Mouse (Mus musculus): ENCODE measurements at regions not wholly inside any gene's neighbourhood (a gene's known extent, or its start where the extent isn't known, plus 50 kb on each side); places are given as distances from the start of the nearest gene placed in this dataset.
A peak's percentile ranks its signal among the peaks of the same experiment; 100 is the strongest.

GRCm38 (mm10) chr12:68860332-68860731 lies 298.7 kb downstream of the Rps29 start:
- H3K9ac ChIP-seq (ENCODE audit: low read length): no peak overlapping the region
- H3K27ac ChIP-seq (ENCODE audit: low read length): no peak overlapping the region
- ATAC-seq (ENCODE audit: insufficient read depth, low FRiP score): no peak
- no peaks in the 10 kb centered on the region for H3K4me1 ChIP-seq (ENCODE audit: control insufficient read depth, insufficient read depth, low read length)
- H3K9me3 ChIP-seq (replicated peaks; ENCODE audit: control insufficient read depth, low read length): no peaks in the 10 kb centered on the region
- H3K4me3 ChIP-seq (replicated peaks; ENCODE audit: low read length): no peak overlapping the region
- WGBS: 68% methylated on average over 2 of the region's 2 CpGs
- H3K27me3 ChIP-seq (ENCODE audit: control insufficient read depth, insufficient read depth, low read length): no peaks in the 10 kb centered on the region
- no peak overlapping the region for H3K4me2 ChIP-seq (ENCODE audit: low read depth, low read length)
- no peaks in the 10 kb centered on the region for H3K36me3 ChIP-seq (ENCODE audit: control insufficient read depth, insufficient read depth, low read length)

- Histone ChIP-seq H3K4me2 (ENCODE audit: low read depth, low read length) (no peak overlapping the region), H3K9ac (ENCODE audit: low read length) (no peak overlapping the region), H3K36me3 (ENCODE audit: control insufficient read depth, insufficient read depth, low read length) (no peaks in the 10 kb centered on the region), H3K4me3 (replicated peaks; ENCODE audit: low read length) (no peak overlapping the region), H3K9me3 (replicated peaks; ENCODE audit: control insufficient read depth, low read length) (no peaks in the 10 kb centered on the region), H3K27me3 (ENCODE audit: control insufficient read depth, insufficient read depth, low read length) (no peaks in the 10 kb centered on the region), H3K4me1 (ENCODE audit: control insufficient read depth, insufficient read depth, low read length) (no peaks in the 10 kb centered on the region), H3K27ac (ENCODE audit: low read length) (no peak overlapping the region)
- no peak for ATAC-seq (ENCODE audit: insufficient read depth, low FRiP score)
- 81% methylated on average over 9 of the region's 9 CpGs for WGBS
Observed at GRCm38 (mm10) chr12:68849616-68850140, 309.3 kb downstream of the Rps29 start.

- Histone ChIP-seq H3K4me3 (replicated peaks; ENCODE audit: low read length) (no peak overlapping the region), H3K9me3 (replicated peaks; ENCODE audit: control insufficient read depth, low read length) (no peaks in the 10 kb centered on the region), H3K4me1 (ENCODE audit: control insufficient read depth, insufficient read depth, low read length) (no peaks in the 10 kb centered on the region), H3K4me2 (ENCODE audit: low read depth, low read length) (no peak overlapping the region), H3K27me3 (ENCODE audit: control insufficient read depth, insufficient read depth, low read length) (no peaks in the 10 kb centered on the region), H3K27ac (ENCODE audit: low read length) (no peak overlapping the region), H3K9ac (ENCODE audit: low read length) (no peak overlapping the region), H3K36me3 (ENCODE audit: control insufficient read depth, insufficient read depth, low read length) (no peaks in the 10 kb centered on the region)
- WGBS: 93% methylated on average over 8 of the region's 8 CpGs
- no peak for ATAC-seq (ENCODE audit: insufficient read depth, low FRiP score)
Observed at GRCm38 (mm10) chr12:68840815-68841214, 318.2 kb downstream of the Rps29 start.

- no peak for ATAC-seq (ENCODE audit: insufficient read depth, low FRiP score)
- Histone ChIP-seq H3K4me2 (ENCODE audit: low read depth, low read length) (no peak overlapping the region), H3K4me1 (ENCODE audit: control insufficient read depth, insufficient read depth, low read length) (no peaks in the 10 kb centered on the region), H3K4me3 (replicated peaks; ENCODE audit: low read length) (no peak overlapping the region), H3K9ac (ENCODE audit: low read length) (no peak overlapping the region), H3K36me3 (ENCODE audit: control insufficient read depth, insufficient read depth, low read length) (no peaks in the 10 kb centered on the region), H3K27ac (ENCODE audit: low read length) (no peak overlapping the region), H3K9me3 (replicated peaks; ENCODE audit: control insufficient read depth, low read length) (no peaks in the 10 kb centered on the region), H3K27me3 (ENCODE audit: control insufficient read depth, insufficient read depth, low read length) (no peaks in the 10 kb centered on the region)
- 68% methylated on average over 2 of the region's 2 CpGs for WGBS
Observed at GRCm38 (mm10) chr12:68840156-68840555, 318.8 kb downstream of the Rps29 start.

GRCm38 (mm10) chr12:68836023-68836422 lies 323.0 kb downstream of the Rps29 start:
- ATAC-seq (ENCODE audit: insufficient read depth, low FRiP score): no peak
- Histone ChIP-seq H3K36me3 (ENCODE audit: control insufficient read depth, insufficient read depth, low read length) (no peaks in the 10 kb centered on the region), H3K9me3 (replicated peaks; ENCODE audit: control insufficient read depth, low read length) (no peaks in the 10 kb centered on the region), H3K27me3 (ENCODE audit: control insufficient read depth, insufficient read depth, low read length) (no peaks in the 10 kb centered on the region), H3K9ac (ENCODE audit: low read length) (no peak overlapping the region), H3K27ac (ENCODE audit: low read length) (no peak overlapping the region), H3K4me2 (ENCODE audit: low read depth, low read length) (no peak overlapping the region), H3K4me3 (replicated peaks; ENCODE audit: low read length) (no peak overlapping the region), H3K4me1 (ENCODE audit: control insufficient read depth, insufficient read depth, low read length) (no peaks in the 10 kb centered on the region)
- WGBS: 86% methylated on average over 3 of the region's 3 CpGs

GRCm38 (mm10) chr12:68833914-68834313 lies 325.1 kb downstream of the Rps29 start:
- H3K36me3 ChIP-seq (ENCODE audit: control insufficient read depth, insufficient read depth, low read length): no peaks in the 10 kb centered on the region
- no peak overlapping the region for H3K4me3 ChIP-seq (replicated peaks; ENCODE audit: low read length)
- H3K9me3 ChIP-seq (replicated peaks; ENCODE audit: control insufficient read depth, low read length): no peaks in the 10 kb centered on the region
- peak; percentile 56; the same call in 1 of the 2 replicates for ATAC-seq (ENCODE audit: insufficient read depth, low FRiP score)
- H3K9ac ChIP-seq (ENCODE audit: low read length): no peak overlapping the region
- WGBS: 58% methylated on average over 4 of the region's 4 CpGs
- no peaks in the 10 kb centered on the region for H3K27me3 ChIP-seq (ENCODE audit: control insufficient read depth, insufficient read depth, low read length)
- no peaks in the 10 kb centered on the region for H3K4me1 ChIP-seq (ENCODE audit: control insufficient read depth, insufficient read depth, low read length)
- no peak overlapping the region for H3K4me2 ChIP-seq (ENCODE audit: low read depth, low read length)
- no peak overlapping the region for H3K27ac ChIP-seq (ENCODE audit: low read length)

GRCm38 (mm10) chr12:68829404-68829803 lies 329.6 kb downstream of the Rps29 start:
- 56% methylated on average over 3 of the region's 3 CpGs for WGBS
- no peak for ATAC-seq (ENCODE audit: insufficient read depth, low FRiP score)
- Histone ChIP-seq H3K9ac (ENCODE audit: low read length) (no peak overlapping the region), H3K36me3 (ENCODE audit: control insufficient read depth, insufficient read depth, low read length) (no peaks in the 10 kb centered on the region), H3K27me3 (ENCODE audit: control insufficient read depth, insufficient read depth, low read length) (no peaks in the 10 kb centered on the region), H3K9me3 (replicated peaks; ENCODE audit: control insufficient read depth, low read length) (no peaks in the 10 kb centered on the region), H3K4me1 (ENCODE audit: control insufficient read depth, insufficient read depth, low read length) (no peaks in the 10 kb centered on the region), H3K27ac (ENCODE audit: low read length) (no peak overlapping the region), H3K4me3 (replicated peaks; ENCODE audit: low read length) (no peak overlapping the region), H3K4me2 (ENCODE audit: low read depth, low read length) (no peak overlapping the region)

- 78% methylated on average over 9 of the region's 9 CpGs for WGBS
- Histone ChIP-seq H3K4me2 (ENCODE audit: low read depth, low read length) (no peak overlapping the region), H3K27me3 (ENCODE audit: control insufficient read depth, insufficient read depth, low read length) (no peaks in the 10 kb centered on the region), H3K4me1 (ENCODE audit: control insufficient read depth, insufficient read depth, low read length) (no peaks in the 10 kb centered on the region), H3K36me3 (ENCODE audit: control insufficient read depth, insufficient read depth, low read length) (no peaks in the 10 kb centered on the region), H3K4me3 (replicated peaks; ENCODE audit: low read length) (no peak overlapping the region), H3K9me3 (replicated peaks; ENCODE audit: control insufficient read depth, low read length) (no peaks in the 10 kb centered on the region), H3K27ac (ENCODE audit: low read length) (no peak overlapping the region), H3K9ac (ENCODE audit: low read length) (no peak overlapping the region)
- no peak for ATAC-seq (ENCODE audit: insufficient read depth, low FRiP score)
Observed at GRCm38 (mm10) chr12:68827549-68828249, 331.3 kb downstream of the Rps29 start.

GRCm38 (mm10) chr12:68794396-68794795 lies 364.6 kb downstream of the Rps29 start:
- no peak overlapping the region for H3K27ac ChIP-seq (ENCODE audit: low read length)
- H3K9ac ChIP-seq (ENCODE audit: low read length): no peak overlapping the region
- H3K4me2 ChIP-seq (ENCODE audit: low read depth, low read length): no peak overlapping the region
- ATAC-seq (ENCODE audit: insufficient read depth, low FRiP score): peak; percentile 44; the same call in 1 of the 2 replicates
- no peaks in the 10 kb centered on the region for H3K36me3 ChIP-seq (ENCODE audit: control insufficient read depth, insufficient read depth, low read length)
- H3K4me1 ChIP-seq (ENCODE audit: control insufficient read depth, insufficient read depth, low read length): no peaks in the 10 kb centered on the region
- H3K4me3 ChIP-seq (replicated peaks; ENCODE audit: low read length): no peak overlapping the region
- H3K9me3 ChIP-seq (replicated peaks; ENCODE audit: control insufficient read depth, low read length): no peaks in the 10 kb centered on the region
- 60% methylated on average over 5 of the region's 5 CpGs for WGBS
- no peaks in the 10 kb centered on the region for H3K27me3 ChIP-seq (ENCODE audit: control insufficient read depth, insufficient read depth, low read length)

Measured in stomach, embryonic 16.5 days (tissue).